Mouse (Mus musculus) CH12.LX (cell line): Measurements from ENCODE around the gene Pde4d.

ENCODE experiments used
- BHLHE40 ChIP-seq: IDR thresholded peaks from 2 replicates; pipeline ENCODE4 v1.6.1; 2011; ENCODE audit warnings: mild to moderate bottlenecking, low read depth, low read length, improper control_type of control experiment
- CTCF ChIP-seq, 2 experiments: IDR thresholded peaks in 1 of 2; conservative IDR thresholded peaks in 1 of 2; 2 replicates each; pipeline ENCODE4 v1.5.1; 2011 to 2012; ENCODE audit warnings: low read depth in 2 of 2, low read length in 2 of 2, improper control_type of control experiment in 1 of 2, inconsistent platforms in 1 of 2, mild to moderate bottlenecking in 1 of 2, moderate library complexity in 1 of 2
- ELF1 ChIP-seq: IDR thresholded peaks from 2 replicates; pipeline ENCODE4 v1.6.1; 2014; ENCODE audit warnings: low read depth, mild to moderate bottlenecking, inconsistent platforms, low read length, improper control_type of control experiment
- NRF1 ChIP-seq: IDR thresholded peaks from 2 replicates; pipeline ENCODE4 v1.6.1; 2014; ENCODE audit warnings: low read depth, mild to moderate bottlenecking, inconsistent platforms, low read length, improper control_type of control experiment, moderate library complexity
- POLR2A ChIP-seq: IDR thresholded peaks from 2 replicates; pipeline ENCODE4 v1.6.1; 2011; ENCODE audit warnings: low read depth, mild to moderate bottlenecking, improper control_type of control experiment, low read length
- SIN3A ChIP-seq: IDR thresholded peaks from 2 replicates; pipeline ENCODE4 v1.6.1; 2012; ENCODE audit warnings: low read length, improper control_type of control experiment, inconsistent platforms
- USF2 ChIP-seq: conservative IDR thresholded peaks from 2 replicates; pipeline ENCODE4 v1.6.1; 2011; ENCODE audit warnings: low read depth, low read length, improper control_type of control experiment

DNA sequence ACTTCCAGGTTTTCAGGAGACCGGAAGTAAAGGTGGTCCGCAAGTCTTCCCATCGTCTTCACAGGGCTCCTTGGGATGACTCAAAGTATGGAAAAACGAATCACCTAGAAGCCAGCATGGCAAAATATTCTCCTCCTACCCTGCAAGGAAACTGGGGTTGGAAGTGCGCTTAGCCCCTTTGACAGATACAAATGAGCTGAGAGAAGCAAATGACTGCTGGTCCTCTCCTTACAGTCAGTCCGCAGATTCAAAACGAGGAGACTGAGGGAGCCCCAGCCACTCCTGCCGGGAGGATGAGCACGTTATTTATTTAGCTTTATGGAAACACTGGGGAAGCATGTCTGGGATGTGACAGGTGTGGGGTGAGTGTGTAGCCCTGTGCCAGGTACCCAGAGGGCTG lies 1344.2 kb downstream of the Pde4d start:
- TF ChIP-seq BHLHE40 (no peak), ELF1 (no peak), USF2 (no peak), CTCF (conservative IDR thresholded peaks at IDR 0.05 in 1 of 2, IDR thresholded peaks at IDR 0.05 in 1 of 2; ENCODE audit: low read depth in 2 of 2, low read length in 2 of 2) (no peak), POLR2A (no peak), NRF1 (no peak), SIN3A (no peak)
